Mouse (Mus musculus) left cerebral cortex, adult 8-10 months (tissue): ENCODE measurements around the gene Phgr1. TPM values are rescaled to one million over a fixed set of nuclear protein-coding genes. Genes with fewer than 3 reads are reported as not detected.

Experiments
- DNase-seq, 2 experiments: peaks; one replicate each; pipeline ENCODE4 v3.0.0; 2022; ENCODE audit warnings: low spot score in 2 of 2
- total RNA-seq, 4 experiments: library from RNA; stranded (reverse); gene quantifications; 2 replicates each; pipeline ENCODE4 v1.2.4; 2022

The Phgr1 gene
- total RNA-seq, 4 experiments from 2014 or later: not detected

DNA sequence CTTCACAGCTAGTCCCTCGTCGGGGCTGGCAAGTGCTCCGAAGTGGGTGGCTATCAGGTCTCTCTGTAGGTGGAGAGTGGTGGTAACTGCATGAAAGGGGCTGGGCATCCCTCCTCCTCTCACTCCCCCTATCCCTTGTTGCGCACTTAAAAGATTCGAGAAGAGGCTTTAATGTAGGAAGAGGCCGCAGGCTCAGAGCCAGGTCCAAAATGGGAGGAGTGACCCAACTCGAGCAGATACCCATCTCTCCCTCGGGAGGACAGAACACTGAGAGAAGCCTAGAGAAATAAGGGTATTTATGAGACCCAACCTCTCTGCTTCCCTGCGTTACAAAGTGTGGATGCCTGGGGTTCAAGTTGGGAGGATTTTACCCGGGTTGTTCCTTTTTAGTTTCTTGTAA lies 6.5 kb downstream of the Phgr1 start:
- no peak for DNase-seq

DNA sequence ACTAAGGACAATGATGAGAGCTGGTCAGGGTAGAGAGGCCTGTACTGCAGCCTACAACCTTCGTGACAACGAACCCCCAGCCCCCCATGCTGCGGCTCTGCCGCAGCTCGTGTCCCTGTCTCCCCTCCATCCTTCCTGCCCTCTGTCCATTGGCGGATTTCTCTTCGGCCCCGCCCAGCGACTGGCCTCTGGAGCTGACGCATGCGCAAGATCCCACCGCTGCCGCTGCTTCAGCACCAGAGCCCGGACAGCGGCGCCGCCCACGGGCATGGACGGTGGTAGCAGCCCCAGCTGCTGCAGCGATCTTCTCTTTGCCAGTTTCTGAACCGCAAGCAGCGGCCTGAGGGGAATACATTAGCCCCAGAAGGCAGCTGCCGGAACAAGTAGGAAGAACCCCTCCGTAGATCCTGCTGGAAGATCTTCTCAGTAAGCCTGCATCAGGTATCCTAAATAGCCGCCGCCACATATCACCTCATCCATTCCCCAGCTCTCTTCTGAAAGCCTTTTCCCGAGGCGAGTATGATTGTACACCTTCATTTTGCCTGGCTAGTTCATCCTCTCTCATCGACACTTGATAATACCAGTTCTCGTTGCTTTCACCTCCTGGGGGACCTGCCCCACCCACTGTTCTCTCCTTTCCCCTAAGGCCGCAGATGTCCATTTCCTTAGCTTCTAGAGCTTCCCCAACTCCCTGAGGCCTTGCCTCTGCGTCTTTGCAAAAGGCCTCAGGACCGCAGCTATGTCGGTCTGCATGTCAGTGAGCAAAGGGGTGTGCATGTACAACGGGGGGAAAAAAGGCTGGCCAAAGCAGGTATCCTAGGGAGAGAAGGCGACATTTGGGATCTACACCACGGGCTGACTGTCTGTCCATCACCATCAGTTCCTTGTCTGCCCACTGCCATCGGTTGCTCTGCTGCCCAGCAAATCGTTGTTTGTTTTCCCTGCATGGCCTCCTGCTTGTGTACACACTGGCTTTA lies 7.2 kb downstream of the Phgr1 start, which contains the start of gene Disp2:
Disp2 (plus strand) TSS at position 216 of the 977 bp plus-strand sequence.
- DNase-seq: peak; percentile 82 to 95

DNA sequence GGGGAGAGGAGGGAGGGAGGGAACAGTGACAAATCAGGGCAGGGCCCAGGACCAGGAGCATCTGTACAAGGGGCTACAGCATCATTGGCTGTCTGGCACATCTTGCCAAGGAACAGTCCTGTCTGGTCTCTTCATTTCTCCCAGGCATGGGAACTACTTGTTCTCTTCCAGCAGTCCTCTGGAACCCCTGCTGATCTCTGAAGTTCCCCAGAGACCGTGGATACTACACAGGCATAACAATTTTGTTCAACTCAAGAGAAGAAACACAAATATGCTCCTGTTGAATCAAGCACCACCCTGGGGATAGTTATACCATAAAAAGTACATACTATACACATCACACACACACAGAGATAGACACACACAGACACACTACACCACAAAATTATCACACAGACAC lies 8.5 kb downstream of the Phgr1 start:
- DNase-seq: no peak

DNA sequence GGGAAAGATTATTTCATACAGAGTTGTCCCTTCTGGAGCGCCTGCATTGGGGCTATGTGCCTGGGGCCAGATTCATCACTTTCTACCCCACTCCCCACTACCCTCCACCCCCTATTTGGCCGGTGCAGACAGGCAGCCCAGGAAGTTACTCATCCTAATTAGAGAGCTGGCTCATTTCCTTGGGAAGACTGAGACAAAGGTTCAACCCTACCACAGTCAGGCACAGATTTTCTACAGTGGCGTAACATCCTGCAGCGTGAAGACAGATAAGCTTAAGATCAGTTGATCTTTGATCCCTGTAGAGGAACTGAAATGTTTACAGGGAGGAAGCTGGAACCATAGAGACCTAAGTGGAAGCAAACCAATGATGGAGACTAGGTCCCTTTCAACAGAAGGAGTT lies 9.7 kb downstream of the Phgr1 start:
- no peak for DNase-seq

DNA sequence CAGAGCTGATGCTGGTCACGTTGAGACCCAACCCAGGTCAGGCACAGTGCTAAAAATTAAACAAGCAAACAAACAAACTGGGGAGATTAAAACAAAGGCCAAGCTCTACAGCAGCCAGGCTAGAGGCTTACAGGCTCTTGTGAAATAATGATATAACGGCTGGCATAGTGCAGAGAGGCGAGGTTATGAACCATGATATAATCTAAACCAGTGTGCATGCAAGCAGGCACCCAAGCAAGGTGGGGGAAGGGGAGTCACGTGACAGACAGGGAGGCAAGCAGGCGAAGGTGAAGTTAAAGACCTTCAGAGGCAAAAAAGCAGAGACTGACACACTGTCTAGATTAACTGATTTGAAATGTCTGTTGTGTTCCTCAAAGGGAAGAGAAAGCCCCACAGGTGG lies 10.5 kb downstream of the Phgr1 start:
- no peak for DNase-seq

DNA sequence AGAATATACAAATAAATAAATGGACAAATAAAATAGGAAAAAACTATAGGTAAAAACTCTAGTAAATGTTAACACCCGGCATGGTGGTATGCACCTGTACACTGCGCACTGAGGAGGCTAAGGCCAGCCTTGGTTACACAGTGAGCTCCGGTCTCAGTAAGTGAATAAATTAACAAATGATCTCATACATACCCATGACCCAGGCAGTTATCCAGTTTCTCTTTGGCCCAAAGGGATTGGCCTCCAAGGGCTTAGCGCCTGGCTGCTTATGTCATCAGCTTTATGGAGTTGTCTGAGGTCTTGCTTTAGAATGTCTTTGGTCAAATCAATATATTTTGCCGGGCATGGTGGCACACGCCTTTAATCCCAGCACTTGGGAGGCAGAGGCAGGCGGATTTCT lies 11.1 kb downstream of the Phgr1 start:
- no peak for DNase-seq

DNA sequence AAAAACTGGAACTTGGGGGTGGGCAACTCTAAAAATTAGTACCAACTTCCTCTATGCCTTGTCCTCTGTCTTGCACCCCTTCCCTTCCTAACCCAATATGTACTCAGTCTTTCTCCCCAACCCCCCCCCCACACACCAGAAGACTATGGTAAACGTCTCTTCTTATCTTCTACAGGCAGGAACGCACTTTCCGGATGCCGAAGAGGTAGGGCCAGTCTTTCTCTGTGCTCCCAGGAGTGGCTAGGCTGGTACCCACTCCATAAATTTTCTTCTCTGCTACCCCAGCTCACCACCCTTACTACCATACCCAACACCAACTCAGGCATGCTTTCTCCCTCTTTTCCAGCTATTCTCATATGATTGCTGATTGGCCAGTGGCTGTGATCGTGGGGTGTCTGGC lies 14.0 kb downstream of the Phgr1 start:
- no peak for DNase-seq

DNA sequence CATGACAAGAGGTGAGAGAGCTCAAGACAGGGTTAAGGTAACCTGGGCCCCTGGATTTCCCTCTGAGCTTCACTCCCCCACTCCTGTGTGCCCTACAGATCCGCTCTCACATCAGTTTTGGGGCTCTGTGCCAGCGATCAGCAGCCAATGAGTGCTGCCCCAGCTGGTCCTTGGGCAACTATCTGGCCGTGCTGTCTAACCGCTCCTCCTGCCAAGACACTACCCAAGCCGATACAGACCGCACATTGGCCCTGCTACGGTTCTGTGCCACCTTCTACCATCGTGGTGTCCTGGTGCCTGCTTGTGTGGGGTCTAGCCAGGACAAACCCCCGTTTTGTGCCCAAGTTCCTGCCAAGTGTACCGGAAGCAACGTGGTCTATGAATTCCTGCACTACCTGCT lies 16.9 kb downstream of the Phgr1 start:
- DNase-seq: no peak

DNA sequence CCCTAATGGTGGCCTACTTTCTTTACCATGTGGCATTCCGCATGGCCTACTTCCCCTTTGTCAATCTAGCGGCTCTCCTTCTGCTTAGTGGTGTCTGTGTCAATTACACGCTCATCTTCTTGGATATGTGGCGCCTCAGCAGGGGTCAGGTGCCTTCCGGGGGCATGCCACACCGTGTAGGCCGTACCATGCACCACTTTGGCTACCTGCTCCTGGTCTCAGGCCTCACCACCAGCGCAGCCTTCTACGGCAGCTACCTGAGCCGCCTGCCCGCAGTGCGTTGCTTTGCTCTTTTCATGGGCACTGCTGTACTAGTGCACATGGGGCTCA lies 17.6 kb downstream of the Phgr1 start:
- DNase-seq: no peak

DNA sequence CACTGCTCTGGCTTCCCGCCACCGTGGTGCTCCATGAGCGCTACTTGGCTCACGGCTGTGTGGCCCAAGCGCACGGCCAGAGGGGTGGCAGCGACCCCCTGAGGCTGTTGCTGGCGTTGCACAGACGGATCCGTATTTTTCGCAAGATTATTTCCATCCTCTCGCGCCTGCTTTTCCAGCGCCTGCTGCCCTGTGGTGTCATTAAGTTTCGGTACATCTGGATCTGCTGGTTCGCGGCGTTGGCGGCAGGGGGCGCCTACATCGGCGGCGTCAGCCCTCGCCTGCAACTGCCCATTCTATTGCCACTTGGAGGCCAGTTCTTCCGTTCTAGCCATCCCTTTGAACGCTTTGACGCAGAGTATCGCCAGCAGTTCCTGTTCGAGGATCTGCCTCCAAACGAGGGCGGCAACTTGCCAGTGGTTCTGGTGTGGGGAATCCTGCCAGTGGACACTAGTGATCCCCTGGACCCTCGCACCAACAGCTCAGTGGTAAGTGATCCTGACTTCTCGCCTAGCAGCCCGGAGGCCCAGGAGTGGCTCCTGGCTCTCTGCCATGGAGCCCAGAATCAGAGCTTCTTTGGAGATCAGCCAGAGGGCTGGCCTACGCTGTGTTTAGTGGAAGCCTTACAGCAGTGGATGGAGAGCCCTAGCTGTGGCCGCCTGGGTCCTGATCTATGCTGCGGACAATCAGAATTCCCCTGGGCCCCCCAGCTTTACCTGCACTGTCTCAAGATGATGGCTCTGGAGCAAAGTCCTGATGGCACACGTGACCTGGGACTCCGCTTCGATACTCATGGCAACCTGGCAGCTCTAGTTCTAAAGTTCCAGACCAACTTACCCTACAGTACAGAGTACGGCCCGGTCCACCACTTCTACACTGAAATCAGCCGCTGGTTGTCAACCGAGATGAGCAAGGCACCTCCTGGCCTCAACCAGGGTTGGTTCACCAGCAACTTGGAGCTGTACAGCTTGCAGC lies 18.3 kb downstream of the Phgr1 start:
- peak; percentile 33 to 34 for DNase-seq

DNA sequence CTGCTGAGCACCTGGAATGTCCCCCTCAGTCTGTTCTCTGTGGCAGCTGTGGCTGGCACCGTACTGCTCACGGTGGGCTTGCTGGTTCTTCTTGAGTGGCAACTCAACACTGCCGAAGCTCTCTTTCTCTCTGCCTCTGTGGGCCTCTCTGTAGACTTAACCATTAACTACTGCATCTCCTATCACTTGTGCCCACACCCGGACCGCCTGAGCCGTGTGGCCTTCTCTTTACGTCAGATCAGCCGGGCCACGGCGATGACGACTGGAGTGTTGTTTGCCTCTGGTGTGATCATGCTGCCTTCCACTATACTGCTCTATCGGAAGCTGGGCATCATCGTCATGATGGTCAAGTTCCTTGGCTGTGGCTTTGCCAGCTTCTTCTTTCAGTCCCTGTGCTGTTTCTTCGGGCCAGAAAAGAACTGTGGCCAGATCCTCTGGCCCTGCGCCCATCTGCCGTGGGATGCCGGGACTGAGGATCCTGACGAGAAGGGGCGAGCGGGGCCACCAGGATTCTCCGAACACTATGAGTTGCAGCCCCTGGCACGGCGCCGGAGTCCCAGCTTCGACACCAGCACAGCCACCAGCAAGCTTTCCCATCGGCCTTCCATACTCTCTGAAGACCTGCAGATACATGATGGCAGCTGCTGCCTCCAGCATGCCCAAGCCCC lies 19.2 kb downstream of the Phgr1 start:
- DNase-seq: no peak

DNA sequence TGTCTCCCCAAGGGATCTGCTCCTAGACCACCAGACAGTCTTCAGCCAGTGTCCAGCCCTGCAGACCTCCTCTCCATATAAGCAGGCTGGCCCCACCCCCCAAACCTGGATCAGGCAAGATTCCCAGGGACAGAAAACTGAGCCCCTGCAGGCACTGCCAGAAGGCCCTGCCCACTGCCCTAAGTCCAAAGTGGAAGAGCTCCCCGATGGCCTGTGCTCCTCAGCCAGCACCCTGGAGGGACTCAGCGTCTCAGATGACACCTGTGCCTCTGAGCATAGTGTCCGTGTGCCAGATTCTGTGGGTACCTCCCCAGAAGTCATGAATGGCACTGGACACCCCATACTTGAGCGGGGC lies 19.7 kb downstream of the Phgr1 start:
- DNase-seq: no peak

DNA sequence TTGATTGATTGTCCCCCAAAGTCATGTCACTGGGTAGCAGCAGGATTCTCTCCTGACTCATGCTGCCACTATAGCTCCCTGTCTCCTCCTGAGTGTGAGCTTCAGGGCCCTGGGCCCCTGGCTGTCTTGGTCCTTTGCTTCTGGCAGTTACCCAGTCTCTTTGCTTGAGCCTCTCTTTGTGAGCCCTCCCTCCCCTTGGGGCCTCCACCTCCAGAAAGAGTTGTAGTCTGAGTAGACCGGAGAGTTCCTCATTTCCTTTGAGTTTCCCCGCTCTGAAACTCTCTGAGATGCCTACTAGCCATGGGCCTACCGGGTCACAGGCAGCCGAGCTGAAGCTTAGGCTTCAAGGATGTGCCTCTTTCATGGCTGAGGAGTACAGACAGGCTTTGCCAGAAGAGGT lies 21.1 kb downstream of the Phgr1 start:
- no peak for DNase-seq

DNA sequence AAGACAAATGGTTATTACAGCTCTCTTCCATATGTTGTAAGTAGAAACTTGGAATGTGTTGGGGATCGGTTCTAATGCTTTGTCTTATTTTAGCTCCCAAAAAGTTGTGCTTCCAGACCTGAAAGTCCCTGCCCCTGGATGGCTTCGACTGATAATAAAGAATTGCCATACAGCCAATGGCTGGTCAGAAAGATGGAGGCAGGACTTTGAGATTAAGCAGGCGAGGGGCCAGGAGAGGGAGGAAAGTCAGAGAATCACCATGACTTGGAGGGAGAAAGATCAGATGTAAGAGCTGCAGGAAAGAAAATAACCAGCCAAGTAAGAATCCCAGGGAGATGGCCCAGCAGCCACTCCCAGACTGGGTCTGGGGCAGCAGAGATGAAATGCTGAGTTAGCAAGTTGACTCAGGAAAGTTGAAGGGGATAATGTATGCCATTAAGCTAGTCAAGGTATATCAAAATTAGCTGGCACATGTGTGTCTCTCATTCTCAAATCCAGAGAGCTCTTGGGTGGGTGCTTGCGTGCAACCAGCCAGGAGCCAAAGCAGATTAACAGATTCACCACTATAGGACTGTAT lies 30.1 kb downstream of the Phgr1 start:
- no peak for DNase-seq

DNA sequence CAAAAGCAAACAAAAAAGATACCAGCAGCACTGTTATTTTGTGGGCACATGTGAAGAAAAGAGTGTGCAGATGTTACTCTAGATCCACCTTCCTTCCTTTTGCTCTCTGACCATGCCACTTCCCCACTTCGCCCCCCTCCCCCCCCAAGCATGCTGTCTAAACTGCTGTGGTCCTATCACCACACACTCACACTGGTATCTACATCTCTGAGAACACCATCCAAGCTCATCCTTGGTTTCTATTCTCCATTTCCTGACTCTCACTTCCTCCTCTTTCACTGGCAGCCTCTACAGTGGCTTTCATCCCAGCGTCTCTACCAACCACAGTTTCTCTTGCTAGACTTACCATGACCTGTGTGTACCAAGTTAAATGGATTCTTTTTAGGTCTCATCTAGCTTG lies 31.9 kb downstream of the Phgr1 start:
- no peak for DNase-seq

DNA sequence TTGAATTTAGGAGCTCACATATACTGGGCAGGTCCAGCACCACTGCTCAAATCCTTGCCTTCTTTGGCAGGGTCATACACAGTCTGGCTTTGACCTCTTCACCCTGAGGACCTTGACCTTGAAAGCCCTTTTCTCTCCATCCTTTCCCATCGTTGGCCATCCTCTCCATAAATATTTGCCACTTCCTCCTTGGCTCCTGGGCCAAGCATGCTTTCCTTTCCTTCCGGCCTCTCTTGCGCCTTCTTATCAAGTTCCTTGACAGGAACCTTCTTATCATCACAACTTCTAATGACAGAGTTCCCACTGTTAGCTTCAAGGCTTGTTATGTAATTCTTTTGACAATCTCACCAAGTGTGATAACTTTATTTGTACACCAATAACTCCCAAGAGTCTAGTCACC lies 32.6 kb downstream of the Phgr1 start:
- DNase-seq: no peak

DNA sequence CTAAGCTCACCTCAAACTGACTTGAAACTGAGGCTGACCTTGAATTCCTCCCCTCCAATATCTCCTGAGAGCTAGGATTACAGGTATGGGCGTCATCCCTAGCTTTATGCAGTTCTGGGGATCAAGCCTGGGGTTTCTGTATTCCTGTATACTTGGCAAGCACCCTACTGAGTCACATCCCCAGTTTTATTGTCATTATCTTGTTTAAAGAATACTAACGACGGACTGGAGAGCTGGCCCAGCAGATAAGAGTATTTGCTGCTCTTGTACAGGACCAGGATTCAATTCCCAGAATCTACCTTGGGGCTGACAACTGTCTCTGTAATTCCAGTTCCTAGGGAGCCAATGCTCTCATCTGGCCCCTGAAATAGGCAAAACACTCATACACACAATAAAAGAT lies 33.2 kb downstream of the Phgr1 start:
- DNase-seq: no peak

DNA sequence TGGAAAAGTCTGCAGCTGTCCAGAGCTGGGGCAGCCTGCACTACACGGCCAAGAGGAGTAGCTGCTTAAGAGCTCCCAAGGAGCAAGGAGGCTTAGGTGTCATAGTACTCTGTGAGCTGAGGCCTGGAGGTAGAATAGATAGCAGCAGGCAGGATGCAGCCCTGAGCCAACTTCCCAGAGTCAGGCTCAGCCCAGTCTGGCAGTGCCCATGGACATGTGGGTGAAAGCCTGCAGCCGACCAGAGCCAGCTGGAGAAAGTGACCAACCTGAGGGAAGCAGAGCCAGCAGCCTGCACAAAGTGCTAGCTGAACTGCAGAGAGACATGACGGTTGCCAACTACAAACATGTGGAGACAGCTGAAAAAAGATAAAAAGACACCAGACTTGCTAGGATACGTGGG lies 34.3 kb downstream of the Phgr1 start:
- peak in 1 of 2 experiments; percentile 49 for DNase-seq

DNA sequence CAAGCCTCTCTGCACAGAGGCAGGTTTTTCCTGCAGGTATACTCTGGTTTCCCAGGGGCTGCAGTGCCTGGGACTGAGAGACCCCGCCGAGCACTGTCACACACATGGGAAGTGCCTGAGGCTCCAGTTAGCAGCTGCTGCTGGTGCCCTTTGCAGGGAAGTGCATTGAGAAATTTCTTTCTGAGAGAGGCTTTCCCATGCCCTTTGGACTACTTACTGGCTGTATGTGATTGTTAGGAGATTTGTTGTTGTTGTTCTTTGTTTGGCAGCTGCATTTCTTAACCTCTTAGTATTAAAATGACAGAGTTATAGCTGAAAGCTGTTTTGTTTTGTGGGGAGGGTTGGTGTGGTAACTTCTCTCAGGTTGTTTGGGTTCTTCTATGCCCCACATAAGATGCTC lies 38.3 kb downstream of the Phgr1 start:
- no peak for DNase-seq

DNA sequence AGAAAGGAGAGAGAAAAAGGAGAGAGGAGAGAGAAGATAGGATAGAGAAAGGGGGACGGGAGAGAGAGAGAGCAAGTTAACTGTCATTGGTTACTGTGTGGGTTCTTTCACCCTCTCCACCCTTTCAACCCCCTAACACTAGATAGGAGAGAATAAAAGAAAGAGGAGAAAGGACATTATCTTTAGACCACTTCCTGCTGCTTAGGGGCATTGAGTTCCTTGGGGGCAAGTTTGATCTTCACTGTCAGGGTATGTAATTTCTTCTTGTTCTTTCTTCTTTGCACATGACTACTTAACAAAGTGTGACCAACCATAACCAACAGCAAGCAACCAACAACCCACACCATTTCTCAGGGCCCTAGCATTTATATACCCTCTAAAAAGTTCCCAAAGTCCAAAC lies 40.2 kb downstream of the Phgr1 start:
- DNase-seq: no peak
